Mouse (Mus musculus) E14TG2a.4 (cell line): ENCODE measurements around the gene Ablim1.

ENCODE experiments used
- CTCF ChIP-seq: conservative IDR thresholded peaks from 2 replicates; pipeline ENCODE4 v1.5.1; 2014; ENCODE audit warnings: low read length
- NANOG ChIP-seq: IDR thresholded peaks from 2 replicates; pipeline ENCODE4 v1.6.1; 2014; ENCODE audit warnings: borderline replicate concordance, low read length, mixed read lengths
- POU5F1 ChIP-seq: IDR thresholded peaks from 2 replicates; pipeline ENCODE4 v1.6.1; 2014; ENCODE audit warnings: low read length, borderline replicate concordance

DNA sequence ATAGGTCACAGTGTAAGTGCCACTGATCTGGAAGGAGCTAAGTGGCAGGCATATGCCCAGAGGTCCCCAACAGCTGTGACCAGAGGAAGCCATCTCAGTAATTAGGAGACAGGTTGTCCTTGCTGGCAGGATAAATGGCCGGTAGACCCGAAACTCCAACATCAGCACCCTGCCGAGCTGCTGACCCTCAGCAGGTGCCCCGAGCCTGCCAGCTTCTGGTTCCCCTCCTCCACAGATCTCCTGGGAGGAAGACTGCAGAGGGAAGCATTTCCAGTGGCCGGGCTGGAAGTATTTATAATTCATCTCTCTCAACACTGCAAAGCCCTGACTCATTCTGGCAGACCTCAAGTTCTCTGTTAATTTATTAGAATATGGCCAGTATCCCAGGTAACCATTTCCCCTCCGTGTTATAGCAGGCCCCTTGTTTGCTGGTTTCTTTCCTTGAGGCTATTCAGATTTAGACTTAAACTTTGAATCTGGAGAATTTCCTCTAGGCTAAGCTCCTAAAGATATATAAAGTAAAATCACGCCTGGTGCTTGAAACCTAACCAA, 93.0 kb downstream of the Ablim1 start:
- TF ChIP-seq CTCF (no peak), NANOG (no peak), POU5F1 (no peak)
